Mouse (Mus musculus): Measurements from ENCODE around the gene 1600014C23Rik. TPM values are rescaled to one million over a fixed set of nuclear protein-coding genes. Genes with fewer than 3 reads are reported as not detected.

1600014C23Rik gene
- polyA plus RNA-seq, 1 experiment: not detected

- Histone ChIP-seq H3K4me1 (ENCODE audit: control insufficient read depth, insufficient read depth, low read length) (peaks cover 20% of the 10 kb centered on the region), H3K4me3 (ENCODE audit: insufficient read depth, low read length) (no peak overlapping the region), H3K27ac (ENCODE audit: insufficient read depth, low read depth, low read length) (no peak overlapping the region)
- no peak for TF ChIP-seq POLR2A (IDR thresholded peaks at IDR 0.05; ENCODE audit: borderline replicate concordance, low read depth, low read length)
- no peak for TF ChIP-seq CTCF (IDR thresholded peaks at IDR 0.05; ENCODE audit: low read depth, low read length)
These were observed 2.9 kb downstream of the 1600014C23Rik start for GRCm38 (mm10) chr17:45730696-45731095.

- Histone ChIP-seq H3K4me3 (ENCODE audit: insufficient read depth, low read length) (no peak overlapping the region), H3K4me1 (ENCODE audit: control insufficient read depth, insufficient read depth, low read length) (peaks cover 9% of the 10 kb centered on the region), H3K27ac (ENCODE audit: insufficient read depth, low read depth, low read length) (no peak overlapping the region)
- no peak for TF ChIP-seq CTCF (IDR thresholded peaks at IDR 0.05; ENCODE audit: low read depth, low read length)
- TF ChIP-seq POLR2A (IDR thresholded peaks at IDR 0.05; ENCODE audit: borderline replicate concordance, low read depth, low read length): no peak
These were observed 4.3 kb downstream of the 1600014C23Rik start for GRCm38 (mm10) chr17:45729387-45729786.

GRCm38 (mm10) chr17:45727983-45728723 is 5.5 kb downstream of the 1600014C23Rik start:
- no peak overlapping the region for H3K4me3 ChIP-seq (ENCODE audit: insufficient read depth, low read length)
- H3K4me1 ChIP-seq (ENCODE audit: control insufficient read depth, insufficient read depth, low read length): no peaks in the 10 kb centered on the region
- H3K27ac ChIP-seq (ENCODE audit: insufficient read depth, low read depth, low read length): no peak overlapping the region
- no peak for TF ChIP-seq CTCF (IDR thresholded peaks at IDR 0.05; ENCODE audit: low read depth, low read length)
- no peak for TF ChIP-seq POLR2A (IDR thresholded peaks at IDR 0.05; ENCODE audit: borderline replicate concordance, low read depth, low read length)

- H3K4me1 ChIP-seq (ENCODE audit: control insufficient read depth, insufficient read depth, low read length): no peaks in the 10 kb centered on the region
These were observed 6.2 kb downstream of the 1600014C23Rik start for GRCm38 (mm10) chr17:45727481-45727880.

GRCm38 (mm10) chr17:45726249-45726648 is 7.4 kb downstream of the 1600014C23Rik start:
- TF ChIP-seq CTCF (IDR thresholded peaks at IDR 0.05; ENCODE audit: low read depth, low read length): no peak
- TF ChIP-seq POLR2A (IDR thresholded peaks at IDR 0.05; ENCODE audit: borderline replicate concordance, low read depth, low read length): no peak
- no peak overlapping the region for H3K4me3 ChIP-seq (ENCODE audit: insufficient read depth, low read length)
- no peak overlapping the region for H3K27ac ChIP-seq (ENCODE audit: insufficient read depth, low read depth, low read length)
- H3K4me1 ChIP-seq (ENCODE audit: control insufficient read depth, insufficient read depth, low read length): no peaks in the 10 kb centered on the region

More at GRCm38 (mm10) chr17:45727481-45727880, 6.2 kb downstream of the 1600014C23Rik start:
- Histone ChIP-seq H3K4me3 (ENCODE audit: insufficient read depth, low read length) (no peak overlapping the region), H3K27ac (ENCODE audit: insufficient read depth, low read depth, low read length) (no peak overlapping the region)
- TF ChIP-seq CTCF (IDR thresholded peaks at IDR 0.05; ENCODE audit: low read depth, low read length) (no peak), POLR2A (IDR thresholded peaks at IDR 0.05; ENCODE audit: borderline replicate concordance, low read depth, low read length) (no peak)

GRCm38 (mm10) chr17:45724574-45724921 is 9.1 kb downstream of the 1600014C23Rik start:
- no peak overlapping the region for H3K27ac ChIP-seq (ENCODE audit: insufficient read depth, low read depth, low read length)
- H3K4me3 ChIP-seq (ENCODE audit: insufficient read depth, low read length): no peak overlapping the region

GRCm38 (mm10) chr17:45723732-45724573 is 9.7 kb downstream of the 1600014C23Rik start:
- Histone ChIP-seq H3K4me1 (ENCODE audit: control insufficient read depth, insufficient read depth, low read length) (no peaks in the 10 kb centered on the region), H3K27ac (ENCODE audit: insufficient read depth, low read depth, low read length) (no peak overlapping the region), H3K4me3 (ENCODE audit: insufficient read depth, low read length) (peak overlapping the region; percentile 35)
- TF ChIP-seq POLR2A (IDR thresholded peaks at IDR 0.05; ENCODE audit: borderline replicate concordance, low read depth, low read length): no peak
- TF ChIP-seq CTCF (IDR thresholded peaks at IDR 0.05; ENCODE audit: low read depth, low read length): peak; percentile 79

More at GRCm38 (mm10) chr17:45724574-45724921, 9.1 kb downstream of the 1600014C23Rik start:
- TF ChIP-seq POLR2A (IDR thresholded peaks at IDR 0.05; ENCODE audit: borderline replicate concordance, low read depth, low read length): no peak
- no peak for TF ChIP-seq CTCF (IDR thresholded peaks at IDR 0.05; ENCODE audit: low read depth, low read length)
- no peaks in the 10 kb centered on the region for H3K4me1 ChIP-seq (ENCODE audit: control insufficient read depth, insufficient read depth, low read length)

- no peaks in the 10 kb centered on the region for H3K4me1 ChIP-seq (ENCODE audit: control insufficient read depth, insufficient read depth, low read length)
- no peak overlapping the region for H3K4me3 ChIP-seq (ENCODE audit: insufficient read depth, low read length)
- TF ChIP-seq POLR2A (IDR thresholded peaks at IDR 0.05; ENCODE audit: borderline replicate concordance, low read depth, low read length): no peak
- TF ChIP-seq CTCF (IDR thresholded peaks at IDR 0.05; ENCODE audit: low read depth, low read length): peak; percentile 66
- no peak overlapping the region for H3K27ac ChIP-seq (ENCODE audit: insufficient read depth, low read depth, low read length)
These were observed 15.3 kb downstream of the 1600014C23Rik start for GRCm38 (mm10) chr17:45718323-45718722.

GRCm38 (mm10) chr17:45711525-45711924 is 22.1 kb downstream of the 1600014C23Rik start:
- TF ChIP-seq POLR2A (IDR thresholded peaks at IDR 0.05; ENCODE audit: borderline replicate concordance, low read depth, low read length): no peak
- Histone ChIP-seq H3K4me1 (ENCODE audit: control insufficient read depth, insufficient read depth, low read length) (peaks cover 18% of the 10 kb centered on the region), H3K27ac (ENCODE audit: insufficient read depth, low read depth, low read length) (no peak overlapping the region), H3K4me3 (ENCODE audit: insufficient read depth, low read length) (no peak overlapping the region)

- H3K27ac ChIP-seq (ENCODE audit: insufficient read depth, low read depth, low read length): no peak overlapping the region
- TF ChIP-seq CTCF (IDR thresholded peaks at IDR 0.05; ENCODE audit: low read depth, low read length): no peak
- TF ChIP-seq POLR2A (IDR thresholded peaks at IDR 0.05; ENCODE audit: borderline replicate concordance, low read depth, low read length): no peak
- H3K4me3 ChIP-seq (ENCODE audit: insufficient read depth, low read length): no peak overlapping the region
- H3K4me1 ChIP-seq (ENCODE audit: control insufficient read depth, insufficient read depth, low read length): peaks cover 19% of the 10 kb centered on the region
These were observed 23.2 kb downstream of the 1600014C23Rik start for GRCm38 (mm10) chr17:45710407-45710806.

Data from bone marrow macrophage, adult 2 months (primary cell).